Mouse (Mus musculus) adrenal gland (tissue): ENCODE measurements around the gene Pkp4.

Experiments used
- intact Hi-C: fragments of 180-260 bp; cut with DNase I; formaldehyde crosslinking; loops from one replicate; pipeline ENCODE4 v1.15.1; 2025

Pkp4 gene

GRCm38 (mm10) chr2:59266428-59266827, 105.8 kb downstream of the Pkp4 start:
- intact Hi-C loops: no loop called here

- intact Hi-C loops: loop anchor here (1.0 kb wide), 1 partner anchor 14 kb away; no protein-coding TSS in a partner anchor
Measured at GRCm38 (mm10) chr2:59271835-59272234, 111.2 kb downstream of the Pkp4 start.

GRCm38 (mm10) chr2:59272713-59273112, 112.1 kb downstream of the Pkp4 start:
- intact Hi-C loops: loop anchor here (1.0 kb wide), 1 partner anchor 14 kb away; no protein-coding TSS in a partner anchor

- intact Hi-C loops: no loop called here
Measured at GRCm38 (mm10) chr2:59280914-59281562, 120.4 kb downstream of the Pkp4 start.

GRCm38 (mm10) chr2:59282966-59283365, 122.3 kb downstream of the Pkp4 start:
- intact Hi-C loops: no loop called here

- intact Hi-C loops: no loop called here
Measured at GRCm38 (mm10) chr2:59284216-59284615, 123.6 kb downstream of the Pkp4 start.

GRCm38 (mm10) chr2:59284734-59285490, 124.3 kb downstream of the Pkp4 start:
- intact Hi-C loops: no loop called here

GRCm38 (mm10) chr2:59285581-59285980, 124.9 kb downstream of the Pkp4 start:
- intact Hi-C loops: no loop called here

- intact Hi-C loops: no loop called here
Measured at GRCm38 (mm10) chr2:59286247-59286646, 125.6 kb downstream of the Pkp4 start.

GRCm38 (mm10) chr2:59287630-59288029, 127.0 kb downstream of the Pkp4 start:
- intact Hi-C loops: no loop called here

GRCm38 (mm10) chr2:59289411-59289810, 128.8 kb downstream of the Pkp4 start:
- intact Hi-C loops: no loop called here

- intact Hi-C loops: no loop called here
Measured at GRCm38 (mm10) chr2:59290391-59290790, 129.7 kb downstream of the Pkp4 start.

GRCm38 (mm10) chr2:59299831-59300230, 139.2 kb downstream of the Pkp4 start:
- intact Hi-C loops: no loop called here

GRCm38 (mm10) chr2:59301671-59302070, 141.0 kb downstream of the Pkp4 start:
- intact Hi-C loops: no loop called here

- intact Hi-C loops: no loop called here
Measured at GRCm38 (mm10) chr2:59302430-59302829, 141.8 kb downstream of the Pkp4 start.

GRCm38 (mm10) chr2:59303530-59304063, 142.9 kb downstream of the Pkp4 start:
- intact Hi-C loops: no loop called here

- intact Hi-C loops: no loop called here
Measured at GRCm38 (mm10) chr2:59307302-59307701, 146.7 kb downstream of the Pkp4 start.

GRCm38 (mm10) chr2:59308055-59308454, 147.4 kb downstream of the Pkp4 start:
- intact Hi-C loops: no loop called here

- intact Hi-C loops: no loop called here
Measured at GRCm38 (mm10) chr2:59313293-59313692, 152.6 kb downstream of the Pkp4 start.

GRCm38 (mm10) chr2:59318631-59319030, 158.0 kb downstream of the Pkp4 start:
- intact Hi-C loops: no loop called here

GRCm38 (mm10) chr2:59327946-59328345, 167.3 kb downstream of the Pkp4 start:
- intact Hi-C loops: no loop called here

- intact Hi-C loops: no loop called here
Measured at GRCm38 (mm10) chr2:59331093-59331492, 170.4 kb downstream of the Pkp4 start.
